Mouse (Mus musculus) forebrain, postnatal 0 days (tissue): ENCODE measurements at regions not wholly inside any gene's neighbourhood (a gene's known extent, or its start where the extent isn't known, plus 50 kb on each side); places are given as distances from the start of the nearest gene placed in this dataset.
A peak's percentile ranks its signal among the peaks of the same experiment; 100 is the strongest.

Experiments
- ATAC-seq: fragments of 200-750 bp; cut with Nextera tagmentation; 2 replicates; pipeline ENCODE4 v1.8.0; 2017; ENCODE audit warnings: mild to moderate bottlenecking, moderate library complexity
- DNase-seq: peaks from one replicate; pipeline ENCODE4 v3.0.0-alpha.2; 2015
- H3K27ac ChIP-seq: fragments of 300-500 bp; sonication (generic); 2 replicates; pipeline ENCODE4 v1.5.1; 2014; ENCODE audit warnings: low read depth, mild to moderate bottlenecking, antibody characterized with exemption, low read length, moderate library complexity, mixed read lengths
- H3K27me3 ChIP-seq: fragments of 300-500 bp; sonication (generic); 2 replicates; pipeline ENCODE4 v1.6.1; 2014; ENCODE audit warnings: mild to moderate bottlenecking, low read length, mixed read lengths; ENCODE audit not compliant: insufficient read depth
- H3K36me3 ChIP-seq: fragments of 300-500 bp; sonication (generic); 2 replicates; pipeline ENCODE4 v1.6.1; 2014; ENCODE audit warnings: mild to moderate bottlenecking, moderate library complexity; ENCODE audit not compliant: insufficient read depth
- H3K4me1 ChIP-seq: fragments of 300-500 bp; sonication (generic); 2 replicates; pipeline ENCODE4 v1.6.1; 2014; ENCODE audit warnings: antibody characterized with exemption; ENCODE audit not compliant: insufficient read depth
- H3K4me2 ChIP-seq: fragments of 300-500 bp; sonication (generic); 2 replicates; pipeline ENCODE4 v1.6.1; 2014; ENCODE audit warnings: low read depth, mild to moderate bottlenecking, moderate library complexity
- H3K4me3 ChIP-seq: fragments of 300-500 bp; sonication (generic); 2 replicates; pipeline ENCODE4 v1.5.1; 2014; ENCODE audit warnings: low read depth, low read length, mixed read lengths
- H3K9ac ChIP-seq: fragments of 300-500 bp; sonication (generic); 2 replicates; pipeline ENCODE4 v1.6.1; 2014; ENCODE audit warnings: mild to moderate bottlenecking
- H3K9me3 ChIP-seq: fragments of 300-500 bp; sonication (generic); 2 replicates; pipeline ENCODE4 v1.6.1; 2016; ENCODE audit warnings: low read length
- CTCF ChIP-seq: sonication (generic); IDR thresholded peaks from 2 replicates; pipeline ENCODE4 v1.5.1; 2016; ENCODE audit warnings: antibody characterized with exemption, control low read depth, low read depth
- WGBS: fragments of 180-500 bp; shearing (Covaris S2); extraction: QIAGEN DNeasy Blood & Tissue Kit; methylation state at CpG from one replicate; pipeline ENCODE4 v1.1.7; 2014; 5-methylcytosine and 5-hydroxymethylcytosine counted together

- Histone ChIP-seq H3K36me3 (no peaks in the 10 kb centered on the region), H3K4me2 (no peak overlapping the region), H3K9ac (no peak overlapping the region), H3K4me3 (no peak overlapping the region), H3K9me3 (no peaks in the 10 kb centered on the region), H3K27me3 (no peaks in the 10 kb centered on the region), H3K27ac (no peak overlapping the region), H3K4me1 (no peaks in the 10 kb centered on the region)
- WGBS, result 67% methylated on average over 3 of the region's 3 CpGs
- TF ChIP-seq CTCF, result no peak
- ATAC-seq (no peak), DNase-seq (no peak)
Measured at GRCm38 (mm10) chr7:117260596-117260995, 120.2 kb upstream of the Xylt1 start.

GRCm38 (mm10) chr7:117263126-117263525 lies 117.7 kb upstream of the Xylt1 start:
- 65% methylated on average over 12 of the region's 12 CpGs for WGBS
- DNase-seq (no peak), ATAC-seq (no peak)
- H3K27ac ChIP-seq, result no peak overlapping the region
- H3K27me3 ChIP-seq, result no peaks in the 10 kb centered on the region
- no peaks in the 10 kb centered on the region for H3K4me1 ChIP-seq
- H3K9ac ChIP-seq, result no peak overlapping the region
- no peaks in the 10 kb centered on the region for H3K9me3 ChIP-seq
- H3K36me3 ChIP-seq, result no peaks in the 10 kb centered on the region
- no peak overlapping the region for H3K4me3 ChIP-seq
- TF ChIP-seq CTCF, result no peak
- no peak overlapping the region for H3K4me2 ChIP-seq

- DNase-seq, result no peak
- WGBS, result 97% methylated on average over 6 of the region's 6 CpGs
- Histone ChIP-seq H3K36me3 (no peaks in the 10 kb centered on the region), H3K9ac (no peak overlapping the region), H3K4me3 (no peak overlapping the region), H3K9me3 (no peaks in the 10 kb centered on the region), H3K4me1 (0 out of 2 replicates have a peak, but pooled peaks cover 2% of the 10 kb centered on the region), H3K27me3 (no peaks in the 10 kb centered on the region), H3K4me2 (no peak overlapping the region), H3K27ac (no peak overlapping the region)
- no peak for TF ChIP-seq CTCF
- no peak for ATAC-seq
Measured at GRCm38 (mm10) chr7:117264341-117264740, 116.4 kb upstream of the Xylt1 start.

GRCm38 (mm10) chr7:117268096-117268495 lies 112.7 kb upstream of the Xylt1 start:
- no peaks in the 10 kb centered on the region for H3K9me3 ChIP-seq
- DNase-seq, result no peak
- WGBS, result 66% methylated on average over 7 of the region's 7 CpGs
- ATAC-seq, result no peak
- no peaks in the 10 kb centered on the region for H3K36me3 ChIP-seq
- TF ChIP-seq CTCF, result no peak
- H3K4me3 ChIP-seq, result no peak overlapping the region
- H3K9ac ChIP-seq, result no peak overlapping the region
- 0 out of 2 replicates have a peak, but pooled peaks cover 3% of the 10 kb centered on the region for H3K4me1 ChIP-seq
- no peak overlapping the region for H3K4me2 ChIP-seq
- no peaks in the 10 kb centered on the region for H3K27me3 ChIP-seq
- H3K27ac ChIP-seq, result no peak overlapping the region

- H3K36me3 ChIP-seq, result no peaks in the 10 kb centered on the region
- ATAC-seq (0 out of 2 replicates have a peak, but pooled peaks have one; percentile 10), DNase-seq (peak; percentile 44)
- 0 out of 2 replicates have a peak, but pooled peaks cover 3% of the 10 kb centered on the region for H3K4me1 ChIP-seq
- no peaks in the 10 kb centered on the region for H3K9me3 ChIP-seq
- no peak overlapping the region for H3K9ac ChIP-seq
- WGBS, result 37% methylated on average over 10 of the region's 10 CpGs
- no peak overlapping the region for H3K4me3 ChIP-seq
- H3K4me2 ChIP-seq, result no peak overlapping the region
- TF ChIP-seq CTCF, result no peak
- 0 out of 2 replicates have a peak overlapping the region, but pooled peaks have one; percentile 9 for H3K27ac ChIP-seq
- no peaks in the 10 kb centered on the region for H3K27me3 ChIP-seq
Measured at GRCm38 (mm10) chr7:117269263-117269897, 111.4 kb upstream of the Xylt1 start.

- Histone ChIP-seq H3K9ac (no peak overlapping the region), H3K9me3 (no peaks in the 10 kb centered on the region), H3K4me1 (no peaks in the 10 kb centered on the region), H3K27ac (no peak overlapping the region), H3K4me2 (no peak overlapping the region), H3K27me3 (no peaks in the 10 kb centered on the region), H3K36me3 (no peaks in the 10 kb centered on the region), H3K4me3 (no peak overlapping the region)
- WGBS, result 61% methylated on average over 6 of the region's 6 CpGs
- no peak for TF ChIP-seq CTCF
- DNase-seq (no peak), ATAC-seq (no peak)
Measured at GRCm38 (mm10) chr7:117278388-117278961, 102.3 kb upstream of the Xylt1 start.

- ATAC-seq (no peak), DNase-seq (no peak)
- Histone ChIP-seq H3K27ac (no peak overlapping the region), H3K36me3 (no peaks in the 10 kb centered on the region), H3K4me1 (no peaks in the 10 kb centered on the region), H3K4me2 (no peak overlapping the region), H3K9me3 (no peaks in the 10 kb centered on the region), H3K27me3 (no peaks in the 10 kb centered on the region), H3K9ac (no peak overlapping the region), H3K4me3 (no peak overlapping the region)
- WGBS, result 83% methylated on average over 1 of the region's 1 CpGs
- TF ChIP-seq CTCF, result no peak
Measured at GRCm38 (mm10) chr7:117282194-117282593, 98.6 kb upstream of the Xylt1 start.
